Mouse (Mus musculus): ENCODE measurements around the gene Numa1.

The Numa1 gene

DNA sequence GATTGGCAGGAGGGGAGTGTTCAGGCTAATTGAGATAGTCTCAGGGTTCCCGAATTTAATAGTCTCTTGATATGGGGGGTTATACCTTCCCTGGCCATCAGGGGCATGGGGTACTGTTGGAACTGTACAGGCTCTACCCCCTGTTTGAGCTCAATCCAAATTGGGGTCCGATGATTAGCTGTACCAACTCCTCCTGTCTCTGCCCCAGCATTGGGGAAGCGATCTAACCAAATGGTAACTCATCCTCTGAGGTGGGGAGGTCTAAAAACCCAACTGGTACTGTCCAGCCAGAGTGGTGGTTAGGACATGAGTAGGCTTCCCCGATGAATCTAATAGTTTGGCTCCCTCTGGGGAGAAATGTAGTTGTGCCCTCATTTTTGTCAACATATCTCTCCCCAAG, 3.1 kb downstream of the Numa1 start:
- no peak for DNase-seq (ENCODE audit: low spot score in 2 of 2)

DNA sequence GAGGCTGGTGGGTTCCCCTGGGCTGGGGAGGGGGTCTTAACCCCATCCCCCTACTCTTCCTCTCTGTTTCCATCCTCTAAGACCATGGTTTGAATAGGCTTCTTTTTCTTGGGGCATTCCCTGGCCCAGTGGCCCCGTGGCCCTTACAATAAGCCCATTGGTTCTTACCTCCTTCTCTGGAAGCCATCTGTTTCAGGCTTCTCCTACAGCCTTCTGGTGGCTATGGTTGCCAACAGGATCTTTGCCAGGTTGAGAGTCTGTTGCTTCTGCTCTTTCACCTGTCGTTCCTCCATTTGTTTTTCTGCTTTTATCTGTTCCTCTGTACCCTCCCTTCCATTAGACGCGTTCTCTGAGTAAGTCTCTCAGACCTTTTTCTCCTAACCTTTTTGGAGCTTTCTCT, 3.7 kb downstream of the Numa1 start:
- no peak for DNase-seq (ENCODE audit: low spot score in 2 of 2)

DNA sequence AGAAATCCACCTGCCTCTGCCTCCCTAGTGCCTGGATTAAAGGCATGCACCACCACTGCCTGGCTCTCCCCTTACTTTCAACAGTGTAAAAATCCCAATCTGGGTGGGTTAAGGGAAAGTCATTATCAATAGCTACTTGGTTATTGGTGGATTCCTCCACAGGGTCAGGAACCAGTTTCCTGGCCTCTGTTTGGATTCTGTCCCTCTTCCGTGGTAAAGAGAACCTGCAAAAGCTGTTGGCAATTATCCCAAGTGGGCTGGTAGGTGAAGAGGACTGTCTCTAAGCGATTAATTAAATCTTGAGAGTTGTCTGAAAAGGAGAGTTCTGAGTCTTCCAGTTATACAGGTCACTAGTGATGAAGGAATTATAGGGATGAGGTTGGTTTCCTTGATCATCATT, 4.4 kb downstream of the Numa1 start:
- DNase-seq (ENCODE audit: low spot score in 2 of 2) = no peak

DNA sequence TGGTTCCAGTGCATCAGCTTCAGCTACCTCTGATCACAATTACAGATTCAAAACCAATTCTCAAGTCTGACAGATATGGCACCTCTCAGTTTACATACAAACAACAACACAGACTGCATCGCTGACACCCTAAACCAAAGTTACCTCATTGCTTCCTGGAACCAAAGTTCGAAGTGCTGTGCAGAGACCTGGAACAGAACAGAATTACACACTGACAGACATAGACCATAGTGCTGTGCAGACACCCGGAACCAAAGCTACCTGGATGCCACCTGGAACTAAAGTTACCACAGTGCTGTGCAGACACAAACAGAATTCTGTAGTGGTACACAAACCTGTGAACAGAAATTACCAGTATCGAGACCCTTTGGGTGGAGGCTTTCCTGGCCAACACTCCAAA, 5.8 kb downstream of the Numa1 start:
- no peak for DNase-seq (ENCODE audit: low spot score in 2 of 2)

DNA sequence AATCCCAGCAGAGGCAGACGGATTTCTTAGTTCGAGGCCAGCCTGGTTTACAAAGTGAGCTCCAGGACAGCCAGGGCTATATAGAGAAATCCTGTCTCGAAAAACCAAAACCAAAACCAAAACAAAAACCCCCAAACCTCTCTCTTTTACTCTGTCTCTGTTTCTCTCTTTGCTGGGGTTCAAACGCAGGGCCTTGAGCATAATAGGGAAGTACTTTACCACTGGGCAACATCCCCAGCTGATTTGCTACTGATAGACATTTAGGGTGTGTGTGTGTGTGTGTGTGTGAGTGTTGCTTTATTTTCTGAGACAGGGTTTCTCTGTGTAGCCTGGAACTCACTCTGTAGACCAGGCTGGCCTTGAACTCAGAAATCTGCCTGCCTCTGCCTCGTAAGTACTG, 15.1 kb downstream of the Numa1 start:
- peak; percentile 4 to 29 for DNase-seq (ENCODE audit: low spot score in 2 of 2)

DNA sequence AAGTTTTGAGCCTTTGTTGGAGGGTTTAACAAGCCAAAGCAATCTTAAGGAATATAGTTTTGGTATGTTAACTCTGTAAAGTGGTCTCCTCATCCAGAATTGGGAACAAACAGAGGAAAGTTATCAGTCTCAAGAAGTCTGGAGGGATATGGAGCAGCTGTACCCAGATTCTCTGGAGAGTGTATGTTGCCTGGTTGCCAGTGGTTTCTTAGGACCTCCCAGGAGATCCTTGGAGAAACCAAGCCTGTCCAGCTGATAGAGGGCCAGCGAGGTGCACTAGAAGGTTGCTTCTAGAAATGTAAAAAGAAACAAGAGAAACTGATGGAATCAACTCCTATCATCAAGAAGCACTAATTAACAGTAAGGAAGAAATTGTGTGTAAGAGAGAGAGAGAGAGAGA, 17.7 kb downstream of the Numa1 start:
- DNase-seq (ENCODE audit: low spot score in 2 of 2) = no peak

DNA sequence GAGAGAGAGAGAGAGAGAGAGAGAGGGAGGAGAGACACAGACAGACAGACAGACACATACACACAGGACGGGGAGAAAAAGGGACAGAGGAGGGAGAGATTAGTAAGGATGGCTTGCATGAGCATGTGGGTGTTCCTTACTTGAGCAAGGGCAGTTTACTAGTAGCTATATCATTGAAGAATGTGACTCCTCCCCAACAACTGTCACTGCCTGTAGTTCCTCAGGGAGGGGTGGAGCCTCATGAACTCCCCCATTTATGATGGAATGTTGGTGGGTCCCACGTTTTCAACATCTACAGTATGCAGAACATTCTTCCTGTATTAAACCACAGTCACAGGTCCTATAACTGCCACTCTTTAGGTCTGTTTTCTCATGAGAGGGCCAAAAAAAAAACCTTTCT, 18.2 kb downstream of the Numa1 start:
- no peak for DNase-seq (ENCODE audit: low spot score in 2 of 2)

DNA sequence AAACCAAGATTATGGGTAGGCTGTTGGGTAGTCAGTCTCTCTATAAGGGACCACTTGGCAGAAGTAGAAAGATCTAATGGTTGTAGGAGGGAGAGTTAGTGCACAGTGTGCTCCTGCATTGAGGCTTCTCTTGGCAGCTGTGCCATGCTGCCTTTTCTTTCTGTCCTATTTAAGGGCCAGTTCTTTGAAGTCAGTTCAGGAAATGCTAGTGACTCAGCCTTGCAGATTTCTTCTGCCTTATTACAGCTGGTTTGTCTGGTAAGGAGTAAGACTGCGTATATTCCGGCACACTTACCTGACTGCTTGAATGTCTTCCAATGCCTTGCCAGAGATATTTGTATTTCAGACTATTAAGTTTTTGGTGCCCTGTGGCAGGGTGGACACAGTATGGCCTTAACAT, 20.3 kb downstream of the Numa1 start:
- DNase-seq (ENCODE audit: low spot score in 2 of 2) = no peak

DNA sequence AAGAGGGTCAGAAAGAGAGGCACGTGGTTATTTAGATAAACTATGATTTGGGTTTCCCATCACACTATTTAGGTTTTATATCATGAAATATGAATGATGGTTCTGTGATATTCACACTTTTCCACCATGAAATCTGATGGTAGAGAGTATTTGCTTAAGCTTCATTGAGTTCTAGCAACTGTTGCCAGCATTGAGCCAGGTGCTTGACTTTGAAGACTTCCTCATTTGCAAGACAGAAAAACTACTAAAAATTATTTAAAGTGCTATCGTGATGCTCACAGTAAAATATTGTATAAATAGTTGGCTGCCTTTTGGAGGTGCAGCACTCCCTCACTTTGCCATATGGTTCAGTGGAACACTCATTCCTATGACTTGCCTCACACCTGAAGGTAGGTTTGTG, 21.4 kb downstream of the Numa1 start:
- no peak for DNase-seq (ENCODE audit: low spot score in 2 of 2)

DNA sequence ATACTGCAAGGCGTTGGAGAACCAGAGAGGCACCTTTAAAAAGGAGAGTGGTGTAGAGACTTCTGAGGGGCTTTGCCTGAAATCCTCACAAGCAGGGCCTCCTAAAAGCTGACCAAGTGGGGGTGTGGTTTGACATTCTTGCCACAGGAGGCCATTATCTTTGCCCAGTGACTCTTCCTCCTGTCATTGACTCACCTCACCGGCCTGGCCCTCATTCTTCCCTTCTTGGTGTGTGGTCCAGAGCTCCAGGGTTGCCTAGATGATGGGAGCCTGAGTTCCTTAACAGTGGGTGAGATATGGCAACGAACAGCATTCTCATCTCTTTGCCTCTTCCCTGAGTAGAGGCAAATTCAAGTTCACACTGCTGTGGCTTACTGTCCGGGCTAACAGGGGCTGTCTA, 22.0 kb downstream of the Numa1 start:
- no peak for DNase-seq (ENCODE audit: low spot score in 2 of 2)

DNA sequence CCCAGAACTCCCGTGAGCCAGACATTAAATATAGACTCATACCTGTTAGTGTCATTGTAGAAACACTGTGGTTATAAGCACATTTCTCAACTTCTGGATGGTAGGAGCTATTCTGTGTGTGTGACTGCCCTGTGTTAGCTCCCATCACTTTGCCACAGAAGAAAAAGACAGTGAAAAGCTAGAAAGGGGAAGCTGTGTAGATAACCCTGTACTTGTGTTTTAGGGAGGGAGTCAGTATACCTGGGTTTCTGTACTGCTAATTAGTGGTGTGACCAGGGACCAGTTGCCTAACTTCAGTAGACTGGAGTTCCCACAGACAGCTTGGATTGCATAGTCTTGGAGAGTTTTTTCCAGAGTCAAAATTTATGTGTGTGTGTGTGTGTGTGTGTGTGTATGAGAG, 22.6 kb downstream of the Numa1 start:
- DNase-seq (ENCODE audit: low spot score in 2 of 2) = no peak

DNA sequence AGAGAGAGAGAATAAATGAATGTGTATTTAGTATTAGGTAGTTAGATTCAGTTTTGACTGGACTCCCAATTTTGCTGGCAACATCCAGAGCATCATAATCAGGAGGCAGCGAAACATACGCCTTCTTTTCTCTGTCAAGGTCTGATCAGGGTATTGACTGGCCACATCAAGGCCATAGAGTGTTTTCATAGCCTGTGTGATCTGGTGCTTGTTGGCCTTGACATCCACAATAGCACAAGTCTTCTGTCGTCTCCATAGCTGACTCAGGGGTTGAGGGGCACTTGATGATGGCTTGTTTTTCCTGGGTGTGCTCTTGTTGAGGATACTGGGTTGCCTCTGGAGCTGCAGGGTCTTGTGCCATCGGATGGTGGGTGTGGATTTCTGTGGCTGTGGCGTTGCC, 23.0 kb downstream of the Numa1 start:
- no peak for DNase-seq (ENCODE audit: low spot score in 2 of 2)

DNA sequence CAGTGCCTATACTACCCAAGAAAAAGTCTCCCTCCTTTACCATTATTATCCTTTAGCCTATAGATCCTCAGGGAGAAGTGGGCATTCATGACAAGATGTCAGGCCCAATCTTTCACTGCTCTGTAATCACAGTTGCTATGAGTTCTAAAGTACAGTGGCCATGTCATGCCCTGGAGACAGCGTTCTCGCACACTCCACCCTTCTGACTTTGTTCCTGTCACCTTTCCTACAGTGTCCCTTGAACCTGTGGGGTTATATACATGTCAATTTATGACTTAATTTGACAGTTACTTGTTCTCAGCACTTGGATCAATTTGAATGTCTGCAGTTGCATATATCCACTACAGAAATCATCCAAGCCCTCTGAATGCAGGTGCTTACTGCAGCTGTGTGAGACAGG, 28.9 kb downstream of the Numa1 start:
- no peak for DNase-seq (ENCODE audit: low spot score in 2 of 2)

DNA sequence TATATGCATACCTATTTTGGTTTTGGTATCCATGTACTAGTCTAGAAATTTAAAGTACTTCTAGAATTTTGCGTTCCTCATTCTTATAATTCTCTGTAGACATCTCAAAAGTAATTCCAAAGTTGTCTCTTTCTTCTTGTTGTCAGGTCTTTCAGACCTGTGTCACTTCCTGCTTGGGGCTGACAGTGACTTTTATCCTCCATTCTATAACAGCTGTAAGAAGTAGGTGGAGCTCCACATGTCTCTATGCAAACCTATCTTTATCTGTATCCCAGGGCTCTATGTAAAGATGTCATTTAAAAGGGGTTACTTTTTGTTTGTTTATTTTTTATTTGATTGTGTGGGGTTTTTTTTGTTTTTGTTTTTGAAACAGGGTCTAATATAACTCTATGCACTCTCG, 29.7 kb downstream of the Numa1 start:
- DNase-seq (ENCODE audit: low spot score in 2 of 2) = no peak

DNA sequence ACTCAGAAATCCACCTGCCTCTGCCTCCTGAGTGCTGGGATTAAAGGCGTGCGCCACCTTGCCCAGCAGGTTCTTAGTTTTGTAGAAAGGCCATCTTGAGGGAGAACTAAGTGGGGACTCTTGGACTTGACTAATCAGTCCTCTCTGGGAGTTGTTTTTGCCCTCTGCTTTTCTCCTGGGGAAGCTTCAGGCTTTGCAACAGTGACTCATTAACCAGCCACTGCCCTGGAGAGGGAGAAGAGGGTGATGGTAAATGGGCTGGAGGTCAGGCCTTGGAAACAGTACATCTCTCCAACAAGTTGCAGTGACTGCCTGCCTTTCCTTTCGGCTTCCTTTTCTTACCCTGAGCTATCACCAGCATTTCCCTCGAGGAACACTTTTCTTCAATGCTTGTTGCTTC, 30.6 kb downstream of the Numa1 start:
- DNase-seq (ENCODE audit: low spot score in 2 of 2) = no peak

DNA sequence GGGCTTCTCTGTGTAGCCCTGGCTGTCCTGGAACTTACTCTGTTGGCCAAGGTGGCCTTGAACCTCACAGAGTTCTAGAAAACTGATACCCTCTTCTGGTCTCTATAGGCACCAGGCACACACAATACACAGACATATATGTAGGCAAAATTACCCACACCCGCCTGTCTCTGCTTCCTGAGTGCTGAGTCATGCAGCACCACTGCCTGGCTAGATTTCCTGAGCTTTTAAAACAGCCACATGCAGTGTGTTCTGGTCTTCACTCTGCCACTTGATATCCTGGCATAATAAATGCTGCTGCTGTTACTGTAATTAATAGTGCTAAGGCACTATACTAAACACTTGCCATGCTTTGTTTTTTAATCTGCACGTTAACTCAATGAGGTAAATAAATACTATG, 31.7 kb downstream of the Numa1 start:
- peak in 1 of 2 experiments; percentile 14 for DNase-seq (ENCODE audit: low spot score in 2 of 2)

DNA sequence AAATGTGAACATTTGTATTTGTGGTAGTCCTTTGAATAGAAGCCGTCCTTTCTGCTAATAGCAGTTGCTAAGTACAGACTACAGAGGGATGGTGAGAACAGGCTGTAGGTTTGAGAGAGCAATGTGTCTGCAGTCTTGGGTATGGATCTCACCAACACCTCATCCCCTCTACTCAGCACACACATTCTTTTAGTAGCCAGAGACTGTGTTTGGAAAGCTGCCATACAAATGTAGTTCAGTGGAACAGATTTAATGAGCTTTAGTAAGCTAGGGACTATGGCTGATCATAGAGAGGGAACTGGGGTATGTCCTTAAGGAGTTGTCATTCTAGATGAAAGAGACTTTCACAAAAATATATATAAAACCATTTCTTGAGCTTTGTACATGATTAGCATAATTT, 33.3 kb downstream of the Numa1 start:
- no peak for DNase-seq (ENCODE audit: low spot score in 2 of 2)

DNA sequence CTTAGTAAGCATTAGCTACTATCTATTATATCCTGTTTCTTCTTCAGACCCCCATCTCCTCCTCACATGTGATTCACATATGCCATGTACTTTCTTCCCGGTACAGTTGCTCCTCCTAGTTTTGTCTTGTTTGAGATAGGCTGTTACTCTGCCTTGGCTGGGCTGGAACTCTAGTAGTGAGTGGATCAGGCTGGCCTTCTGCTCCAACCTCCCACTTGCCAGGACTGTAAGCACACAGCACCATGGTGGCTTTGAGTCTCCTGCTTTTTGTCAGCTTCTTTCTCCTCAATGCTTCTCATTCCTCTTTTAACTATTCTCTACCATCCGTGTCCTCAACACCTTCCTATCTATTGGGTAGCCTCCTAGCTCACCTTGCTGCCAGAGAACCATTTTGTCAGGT, 34.8 kb downstream of the Numa1 start:
- DNase-seq (ENCODE audit: low spot score in 2 of 2) = no peak

DNA sequence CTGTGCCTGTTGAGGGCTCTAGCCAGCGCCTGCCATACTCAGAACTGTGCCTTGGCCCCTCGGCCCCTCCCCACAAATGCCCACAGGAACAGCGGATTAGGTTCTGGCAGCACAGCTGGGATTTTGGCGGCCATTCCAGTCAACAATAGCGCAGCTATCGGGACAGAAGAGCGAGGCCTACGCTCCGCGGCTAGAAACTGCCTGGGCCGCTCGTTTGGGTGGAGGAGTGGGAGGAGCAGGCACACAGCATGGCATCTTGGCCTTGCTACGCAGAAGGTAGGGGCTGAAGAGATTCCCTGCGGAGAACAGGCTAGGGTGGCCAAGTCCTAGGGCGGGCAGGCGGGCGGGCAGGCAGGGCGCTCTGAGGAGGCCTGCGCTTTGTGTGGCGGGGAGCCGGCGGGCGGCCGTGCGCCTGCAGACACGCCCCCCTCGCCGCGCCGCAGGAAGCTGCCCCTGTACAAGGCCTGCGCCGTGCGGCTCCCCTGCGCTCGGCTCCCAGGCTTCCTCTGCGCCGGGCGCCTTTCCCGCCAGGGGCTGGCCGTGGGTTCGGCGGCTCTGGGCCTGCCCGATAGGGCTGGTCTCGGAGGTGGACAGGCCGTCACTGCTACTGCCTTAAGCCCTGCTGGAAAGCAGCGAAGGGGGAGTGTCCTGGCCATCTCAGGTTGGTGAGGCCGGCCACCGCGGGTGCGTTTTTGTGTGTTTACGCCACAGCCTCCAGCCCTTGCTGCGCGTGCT, 36.0 kb downstream of the Numa1 start:
- DNase-seq (ENCODE audit: low spot score in 2 of 2) = peak; percentile 78 to 84

DNA sequence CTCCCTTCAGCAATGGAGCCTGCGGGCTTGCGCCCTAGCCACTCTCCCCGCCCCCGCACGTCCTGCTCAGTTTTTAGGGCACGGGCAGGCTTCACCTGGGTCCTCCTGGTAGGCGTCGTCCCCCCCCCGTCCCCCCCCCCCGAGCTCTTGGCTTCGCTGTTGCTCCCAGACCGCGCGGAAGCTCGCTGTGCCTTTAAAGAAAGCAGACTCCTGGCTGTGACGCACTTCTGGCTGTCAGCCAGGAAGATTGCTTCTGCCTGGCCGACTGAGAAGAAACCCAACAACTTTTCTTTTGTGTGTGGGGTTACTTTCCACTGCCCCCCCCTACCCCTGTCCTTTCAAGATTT, 36.5 kb downstream of the Numa1 start:
- peak; percentile 85 to 87 for DNase-seq (ENCODE audit: low spot score in 2 of 2)

DNA sequence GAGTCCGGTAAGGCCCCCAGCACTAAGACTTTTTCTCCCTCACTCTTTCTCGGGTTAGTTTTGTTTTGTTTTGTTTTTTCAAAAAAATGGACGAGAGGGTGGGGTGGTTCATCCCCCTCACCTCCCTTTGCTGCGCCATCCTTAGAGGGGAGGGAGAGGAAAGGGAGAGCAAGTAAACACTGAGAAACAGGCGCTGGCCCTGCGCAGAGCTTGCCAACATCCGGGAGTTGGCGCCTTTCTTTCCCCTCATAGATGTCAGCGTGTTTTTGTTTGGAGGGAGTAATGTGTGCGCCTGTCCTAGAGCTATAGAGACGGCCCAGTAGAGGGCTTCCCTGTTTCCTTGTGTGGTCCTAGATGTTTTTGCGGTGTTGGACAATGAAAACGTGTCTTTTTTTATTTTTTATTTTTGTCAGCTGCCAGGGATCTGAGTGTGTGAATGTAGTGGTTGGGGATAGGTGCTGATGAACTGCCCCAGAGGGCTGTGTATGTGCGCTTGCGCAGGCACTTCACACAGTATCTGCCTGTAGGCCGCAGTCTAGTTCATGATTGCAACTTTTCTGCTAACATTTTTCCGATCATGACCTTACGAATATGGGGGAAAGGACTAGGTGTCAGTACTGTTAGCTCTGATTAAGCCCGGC, 37.0 kb downstream of the Numa1 start:
- DNase-seq (ENCODE audit: low spot score in 2 of 2) = peak; percentile 58 to 65

DNA sequence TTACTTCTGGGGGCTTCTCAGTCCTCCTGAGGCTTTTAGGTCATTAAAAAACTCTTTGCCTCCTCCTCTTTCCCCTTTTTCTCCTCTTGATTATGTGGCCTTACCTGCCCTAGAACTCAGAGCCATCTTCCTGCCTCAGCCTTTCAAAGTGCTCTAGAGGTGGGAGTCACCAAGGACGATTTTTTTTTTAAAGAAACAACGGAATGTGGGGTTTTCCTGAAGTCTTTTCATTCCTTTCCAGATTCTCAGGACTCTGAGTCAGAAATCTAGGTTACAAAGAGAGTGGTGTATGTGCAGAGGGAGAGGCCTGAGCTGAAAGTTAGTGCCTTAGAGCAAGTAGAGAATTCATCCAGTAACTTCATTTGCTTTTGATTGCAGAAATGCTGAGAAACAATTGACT, 37.8 kb downstream of the Numa1 start:
- DNase-seq (ENCODE audit: low spot score in 2 of 2) = no peak

DNA sequence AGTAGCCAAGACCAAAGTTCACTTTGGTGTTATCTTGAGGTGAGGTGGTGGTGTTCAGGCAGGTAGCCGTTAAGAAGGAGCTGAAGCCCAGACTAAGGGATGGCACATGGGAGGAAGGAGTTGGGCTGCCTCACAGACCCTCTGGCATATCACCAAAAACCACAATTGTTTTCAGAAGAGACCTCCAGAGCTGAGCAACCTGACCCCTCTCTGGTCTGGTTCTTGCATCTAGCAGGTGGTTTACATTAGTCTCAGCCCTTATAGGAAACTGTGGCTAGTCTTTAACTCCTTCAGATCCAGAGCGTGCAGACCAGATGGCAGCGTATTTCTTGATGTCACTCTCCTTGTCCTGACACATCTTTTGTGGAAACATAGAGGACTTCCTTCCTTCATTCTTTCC, 39.8 kb downstream of the Numa1 start:
- DNase-seq (ENCODE audit: low spot score in 2 of 2) = no peak

DNA sequence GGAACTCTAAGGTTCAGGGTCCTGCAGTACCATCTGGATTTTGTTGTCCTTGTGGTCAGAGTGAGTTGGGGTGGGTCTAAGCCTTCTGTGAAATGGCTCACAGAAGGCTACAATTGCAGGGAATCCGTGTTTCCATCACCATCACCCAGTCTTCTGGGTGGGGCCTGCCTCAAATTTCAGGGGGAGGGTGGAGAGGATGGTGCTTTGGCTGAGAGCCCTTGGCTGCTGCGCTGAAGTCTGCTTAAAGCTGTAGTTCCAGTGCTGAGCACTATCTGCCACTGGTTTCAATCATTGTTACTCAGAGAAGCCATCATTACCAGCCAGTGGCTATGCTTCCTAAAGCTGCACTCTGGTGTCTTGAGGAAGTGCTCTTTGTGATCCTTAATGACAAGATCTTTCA, 40.6 kb downstream of the Numa1 start:
- no peak for DNase-seq (ENCODE audit: low spot score in 2 of 2)

Data from spleen, postnatal 36 days (tissue).